Mouse (Mus musculus) thymus, adult 2 months (tissue): ENCODE results near the gene Wsb1.

Experiments
- CTCF ChIP-seq: fragments of 200-500 bp; IDR thresholded peaks from 2 replicates; pipeline ENCODE4 v1.5.1; 2012; ENCODE audit warnings: mild to moderate bottlenecking, control low read depth, low read length, moderate library complexity, borderline replicate concordance; ENCODE audit not compliant: control insufficient read depth, poor library complexity, insufficient read depth; ENCODE audit errors: extremely low read depth
- POLR2A ChIP-seq: fragments of 200-500 bp; IDR thresholded peaks from 2 replicates; pipeline ENCODE4 v1.6.1; 2012; ENCODE audit warnings: mild to moderate bottlenecking, low read length, control low read depth, moderate library complexity; ENCODE audit not compliant: control insufficient read depth, poor library complexity, insufficient read depth; ENCODE audit errors: extremely low read depth

DNA sequence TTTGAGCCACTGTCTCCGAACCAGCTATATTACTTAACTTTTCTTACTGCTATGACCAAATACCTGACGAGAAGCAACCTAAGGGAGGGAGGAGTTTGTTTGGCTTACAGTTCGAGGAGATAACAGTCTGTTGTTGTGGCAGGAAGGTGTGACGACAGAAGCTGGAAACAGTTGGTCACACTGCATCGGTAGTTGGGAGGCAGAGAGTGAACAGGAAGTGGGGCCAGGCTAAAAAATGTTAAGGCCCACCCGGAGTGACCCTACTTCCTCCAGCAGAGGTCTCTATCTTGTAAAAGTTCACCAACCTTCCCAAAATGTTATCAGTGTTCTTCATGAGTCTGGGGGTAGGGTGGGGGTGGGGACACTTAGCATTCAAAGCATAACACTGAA lies 56.6 kb downstream of the Wsb1 start:
- no peak for TF ChIP-seq CTCF
- TF ChIP-seq POLR2A = no peak
